Mouse (Mus musculus): Measurements from ENCODE around the gene Rnf141.

The Rnf141 gene

DNA sequence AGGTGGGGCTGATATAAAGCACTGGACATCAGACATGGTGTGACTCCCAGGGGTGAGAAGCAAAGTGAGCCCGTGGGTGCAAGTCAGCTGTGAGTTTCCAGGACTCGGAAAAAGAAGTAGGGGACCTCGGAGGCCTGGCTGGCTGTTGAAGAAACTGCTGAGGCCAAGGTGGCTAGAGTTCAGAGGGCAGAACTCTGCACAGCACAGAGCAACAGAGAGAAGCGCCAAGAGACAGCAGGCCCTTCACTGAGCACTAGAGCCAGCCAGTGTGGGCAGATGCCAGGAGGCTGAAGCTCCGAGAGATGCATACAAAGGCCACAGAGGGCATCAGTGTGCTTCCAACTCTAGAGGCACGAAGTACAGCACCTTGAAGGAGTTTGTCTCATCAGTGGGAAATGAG is 26.1 kb downstream of the Rnf141 start:
- H3K36me3 ChIP-seq (ENCODE audit: control insufficient read depth, insufficient read depth, low read length, poor library complexity, severe bottlenecking) = peaks cover 8% of the 10 kb centered on the region
- no peaks in the 10 kb centered on the region for H3K27me3 ChIP-seq (ENCODE audit: control insufficient read depth, insufficient read depth, low read length, poor library complexity, severe bottlenecking)
- DNase-seq (ENCODE audit: low read depth, low spot score) = no peak

DNA sequence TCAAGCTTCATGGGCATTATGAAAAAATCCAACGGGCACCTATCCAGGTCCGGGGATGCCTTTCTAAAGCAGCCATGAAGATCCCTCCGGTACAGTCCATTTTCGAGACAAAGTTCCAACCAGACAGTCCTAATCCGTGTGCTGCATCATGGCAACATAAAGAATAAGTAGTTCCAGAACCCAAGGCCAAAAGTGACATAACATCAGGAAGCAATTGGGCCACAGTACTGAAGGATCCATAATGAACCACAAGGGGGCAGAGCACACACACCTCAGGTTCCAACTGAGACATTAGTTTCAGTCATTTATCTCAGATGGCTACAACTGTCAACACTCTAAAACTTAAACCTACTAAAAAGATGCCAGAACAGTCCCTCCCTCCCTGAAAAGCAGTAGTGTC is 28.2 kb downstream of the Rnf141 start:
- DNase-seq (ENCODE audit: low read depth, low spot score) = peak; percentile 86
- Histone ChIP-seq H3K36me3 (ENCODE audit: control insufficient read depth, insufficient read depth, low read length, poor library complexity, severe bottlenecking) (peaks cover 7% of the 10 kb centered on the region), H3K27me3 (ENCODE audit: control insufficient read depth, insufficient read depth, low read length, poor library complexity, severe bottlenecking) (no peaks in the 10 kb centered on the region)

DNA sequence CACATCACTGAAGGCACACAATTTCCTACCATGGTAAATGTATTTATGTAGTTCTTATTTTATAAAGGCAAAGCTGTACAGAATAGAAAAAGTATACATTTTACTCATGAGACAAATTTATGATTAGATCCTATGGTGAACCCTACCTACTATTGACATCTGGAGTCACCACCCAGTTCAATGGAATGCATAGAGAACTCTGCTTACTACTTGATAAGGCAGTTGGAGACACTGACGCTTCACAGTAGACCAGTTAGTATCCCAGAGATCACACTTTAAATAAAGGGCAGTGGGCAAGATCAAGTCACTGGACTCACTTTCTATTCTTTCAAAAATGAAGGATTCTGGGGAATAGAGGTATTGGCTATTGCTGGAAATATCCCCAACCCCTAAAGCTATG is 30.3 kb downstream of the Rnf141 start:
- DNase-seq (ENCODE audit: low read depth, low spot score) = no peak
- no peaks in the 10 kb centered on the region for H3K27me3 ChIP-seq (ENCODE audit: control insufficient read depth, insufficient read depth, low read length, poor library complexity, severe bottlenecking)

DNA sequence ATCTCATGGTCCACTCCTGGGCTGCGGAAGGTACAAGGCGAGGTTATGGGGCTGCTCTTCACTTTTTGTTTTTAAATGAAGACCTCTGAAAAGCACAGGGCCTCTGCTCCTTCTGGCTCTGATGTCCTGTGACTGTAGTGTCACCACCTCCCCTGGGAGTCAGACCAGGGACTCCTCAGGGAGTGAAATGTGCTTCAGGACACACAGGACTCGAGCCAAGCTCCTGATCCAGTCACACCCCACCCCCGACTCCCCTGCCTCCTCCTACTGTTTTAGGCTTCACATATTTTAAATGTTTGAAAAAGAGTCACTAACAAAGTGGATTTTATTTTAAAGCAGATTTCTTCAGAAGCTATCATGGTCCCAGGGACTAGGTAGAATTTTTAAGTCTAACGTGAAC is 32.7 kb downstream of the Rnf141 start:
- no peaks in the 10 kb centered on the region for H3K27me3 ChIP-seq (ENCODE audit: control insufficient read depth, insufficient read depth, low read length, poor library complexity, severe bottlenecking)
- DNase-seq (ENCODE audit: low read depth, low spot score) = no peak
- peaks cover 3% of the 10 kb centered on the region for H3K36me3 ChIP-seq (ENCODE audit: control insufficient read depth, insufficient read depth, low read length, poor library complexity, severe bottlenecking)

More for the DNA sequence above, 30.3 kb downstream of the Rnf141 start:
- H3K36me3 ChIP-seq (ENCODE audit: control insufficient read depth, insufficient read depth, low read length, poor library complexity, severe bottlenecking) = peaks cover 3% of the 10 kb centered on the region

DNA sequence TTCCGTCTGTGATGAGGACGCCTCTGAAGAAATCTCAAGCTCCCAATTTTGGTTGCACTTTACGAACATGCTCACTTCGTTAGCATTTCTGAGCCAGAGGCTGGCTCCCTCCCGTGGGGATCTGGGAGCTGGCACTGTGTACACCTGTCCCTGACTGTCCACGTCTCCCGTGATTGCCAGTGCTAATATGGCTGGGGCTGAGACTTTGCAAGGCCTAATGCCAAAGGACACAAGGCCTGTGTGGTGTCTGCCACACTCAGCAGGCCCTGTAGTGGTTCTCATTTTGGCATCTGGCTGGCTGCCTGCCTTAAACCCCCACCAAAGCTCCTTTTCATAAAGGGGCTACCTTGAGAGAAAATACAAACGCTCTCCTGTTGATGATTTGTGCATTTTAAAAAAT is 33.3 kb downstream of the Rnf141 start:
- DNase-seq (ENCODE audit: low read depth, low spot score) = no peak
- Histone ChIP-seq H3K36me3 (ENCODE audit: control insufficient read depth, insufficient read depth, low read length, poor library complexity, severe bottlenecking) (peaks cover 3% of the 10 kb centered on the region), H3K27me3 (ENCODE audit: control insufficient read depth, insufficient read depth, low read length, poor library complexity, severe bottlenecking) (no peaks in the 10 kb centered on the region)

DNA sequence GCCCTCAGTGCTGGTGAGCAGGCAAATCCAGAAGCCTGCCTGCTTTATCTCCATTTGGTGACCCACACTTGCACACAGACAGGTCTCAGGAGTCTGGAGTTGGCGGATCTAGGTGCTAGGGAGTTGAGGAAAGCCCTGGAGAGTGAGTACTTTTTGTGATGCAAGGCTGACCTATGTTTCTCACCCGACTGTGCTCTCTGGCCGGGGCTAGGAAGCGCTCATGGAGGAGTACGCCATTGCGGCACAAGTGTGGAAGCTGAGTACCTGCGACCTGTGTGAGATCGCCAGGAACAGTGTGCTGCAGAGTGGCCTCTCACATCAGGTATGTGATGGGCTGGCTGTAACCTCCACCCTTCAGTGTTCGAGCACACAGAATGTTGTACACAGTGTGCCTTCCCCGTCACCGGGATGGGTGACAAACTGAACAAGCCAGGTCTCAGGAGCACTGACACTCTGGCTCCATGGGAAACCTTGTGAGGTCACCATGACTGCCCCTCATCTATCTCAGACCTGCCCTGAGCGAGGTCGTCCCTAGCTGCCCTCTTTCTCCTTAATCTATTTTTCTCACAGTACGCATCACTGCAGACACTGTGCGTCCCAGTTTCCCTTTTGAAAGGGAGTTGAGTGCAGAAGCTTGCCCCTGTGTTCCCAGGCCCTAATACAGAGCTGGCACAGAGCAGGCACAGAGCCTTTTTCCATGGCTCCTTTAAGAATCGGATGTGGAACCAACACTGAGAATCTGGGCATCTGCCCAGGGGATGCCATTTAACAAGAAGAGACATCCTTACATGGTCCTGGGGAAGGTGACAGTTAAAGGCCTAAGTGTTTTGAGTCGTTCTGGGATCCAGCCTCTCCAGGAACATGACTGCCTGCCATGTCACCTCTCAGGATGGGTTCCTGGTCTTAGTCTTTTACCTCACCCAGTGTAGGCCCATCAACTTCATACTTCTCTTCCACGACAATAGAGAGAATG is 34.4 kb downstream of the Rnf141 start:
- Histone ChIP-seq H3K27me3 (ENCODE audit: control insufficient read depth, insufficient read depth, low read length, poor library complexity, severe bottlenecking) (no peaks in the 10 kb centered on the region), H3K36me3 (ENCODE audit: control insufficient read depth, insufficient read depth, low read length, poor library complexity, severe bottlenecking) (peaks cover 5% of the 10 kb centered on the region)
- DNase-seq (ENCODE audit: low read depth, low spot score) = no peak

DNA sequence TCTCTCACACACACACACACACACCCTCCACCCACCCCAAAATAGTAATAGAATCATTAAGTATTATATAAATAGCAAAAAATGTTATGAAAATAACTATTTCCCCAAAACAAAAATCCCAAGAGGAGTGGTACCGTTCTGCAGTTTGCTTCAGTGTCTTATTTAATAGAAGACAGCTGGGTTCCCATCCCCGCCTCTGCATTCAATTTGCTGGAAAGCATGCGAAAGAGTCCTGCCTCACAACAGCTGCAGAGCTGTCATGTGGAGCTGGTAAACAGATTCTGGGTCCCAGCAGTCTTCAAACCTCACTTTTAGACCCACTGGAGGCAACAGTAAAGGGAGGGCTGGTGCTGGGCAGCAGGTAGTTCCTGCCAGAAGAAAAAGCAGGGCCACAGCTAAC is 35.3 kb downstream of the Rnf141 start:
- no peaks in the 10 kb centered on the region for H3K27me3 ChIP-seq (ENCODE audit: control insufficient read depth, insufficient read depth, low read length, poor library complexity, severe bottlenecking)
- DNase-seq (ENCODE audit: low read depth, low spot score) = no peak
- H3K36me3 ChIP-seq (ENCODE audit: control insufficient read depth, insufficient read depth, low read length, poor library complexity, severe bottlenecking) = peaks cover 2% of the 10 kb centered on the region; the same call in 1 of the 2 replicates

DNA sequence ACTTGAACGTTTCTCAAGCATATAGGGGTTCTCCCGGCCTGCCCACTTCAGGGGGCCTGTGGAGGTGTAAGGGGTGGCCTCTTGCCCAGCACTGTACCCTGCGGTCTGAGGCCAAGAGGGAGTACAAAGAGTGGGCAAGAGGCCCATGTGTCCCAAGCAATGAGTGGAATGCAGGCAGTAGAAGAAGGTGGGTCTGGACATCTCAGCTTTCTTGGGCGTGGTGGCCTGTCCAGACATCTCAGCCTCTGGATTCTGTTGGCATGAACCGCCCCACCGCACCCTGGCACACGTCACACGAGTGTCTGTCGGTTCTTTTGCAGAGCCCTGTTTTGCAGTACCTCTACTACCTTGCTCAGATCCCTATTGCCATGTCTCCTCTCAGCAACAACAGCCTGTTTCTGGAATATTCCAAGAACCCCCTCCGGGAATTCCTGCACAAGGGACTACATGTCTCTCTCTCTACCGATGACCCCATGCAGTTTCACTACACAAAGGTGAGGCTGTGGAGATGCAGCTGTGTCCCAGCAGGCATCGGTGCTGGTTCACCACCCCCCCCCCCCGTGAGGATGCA is 36.7 kb downstream of the Rnf141 start:
- no peaks in the 10 kb centered on the region for H3K27me3 ChIP-seq (ENCODE audit: control insufficient read depth, insufficient read depth, low read length, poor library complexity, severe bottlenecking)
- peaks cover 2% of the 10 kb centered on the region; the same call in 1 of the 2 replicates for H3K36me3 ChIP-seq (ENCODE audit: control insufficient read depth, insufficient read depth, low read length, poor library complexity, severe bottlenecking)
- no peak for DNase-seq (ENCODE audit: low read depth, low spot score)

DNA sequence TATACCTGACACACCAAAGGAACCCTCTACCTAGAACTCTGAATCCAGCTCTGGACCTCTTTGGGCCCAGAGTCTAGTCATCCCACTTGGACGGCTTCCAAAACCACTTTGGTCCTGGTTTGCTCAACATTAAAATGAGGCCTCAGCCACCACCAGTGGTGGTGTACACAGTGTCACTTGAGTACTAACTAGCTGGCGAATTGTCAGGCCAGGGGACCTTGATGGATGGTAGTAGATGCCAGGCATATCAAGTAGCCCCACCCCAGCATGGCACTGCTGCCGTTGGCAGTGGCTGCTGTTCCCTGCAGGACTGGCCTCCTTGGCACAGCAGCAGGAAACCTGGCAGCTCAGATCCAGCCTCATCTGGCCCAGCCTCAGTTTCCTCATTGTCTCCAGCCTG is 40.0 kb downstream of the Rnf141 start:
- 0 out of 2 replicates have a peak, but pooled peaks cover 4% of the 10 kb centered on the region for H3K36me3 ChIP-seq (ENCODE audit: control insufficient read depth, insufficient read depth, low read length, poor library complexity, severe bottlenecking)
- no peaks in the 10 kb centered on the region for H3K27me3 ChIP-seq (ENCODE audit: control insufficient read depth, insufficient read depth, low read length, poor library complexity, severe bottlenecking)
- DNase-seq (ENCODE audit: low read depth, low spot score) = no peak

DNA sequence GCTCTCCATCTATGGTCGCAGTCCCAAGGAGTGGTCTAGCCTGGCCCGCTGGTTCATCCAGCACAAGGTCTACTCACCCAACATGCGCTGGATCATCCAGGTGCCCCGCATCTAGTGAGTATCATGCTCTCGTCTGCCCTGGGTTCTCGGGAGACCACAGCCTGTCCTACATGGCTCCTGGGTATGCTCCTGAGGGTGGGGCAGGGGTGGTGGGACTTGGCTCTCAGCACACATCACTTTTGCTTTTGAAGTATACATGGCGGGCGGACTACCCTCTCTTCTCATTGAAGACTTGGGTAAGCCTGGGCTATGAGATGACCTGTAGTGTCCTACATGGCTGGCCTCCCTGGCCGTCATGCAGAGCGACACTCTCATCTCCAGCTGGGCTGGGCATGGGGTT is 41.1 kb downstream of the Rnf141 start:
- no peak for DNase-seq (ENCODE audit: low read depth, low spot score)
- Histone ChIP-seq H3K27me3 (ENCODE audit: control insufficient read depth, insufficient read depth, low read length, poor library complexity, severe bottlenecking) (no peaks in the 10 kb centered on the region), H3K36me3 (ENCODE audit: control insufficient read depth, insufficient read depth, low read length, poor library complexity, severe bottlenecking) (peaks cover 4% of the 10 kb centered on the region; the same call in 1 of the 2 replicates)

DNA sequence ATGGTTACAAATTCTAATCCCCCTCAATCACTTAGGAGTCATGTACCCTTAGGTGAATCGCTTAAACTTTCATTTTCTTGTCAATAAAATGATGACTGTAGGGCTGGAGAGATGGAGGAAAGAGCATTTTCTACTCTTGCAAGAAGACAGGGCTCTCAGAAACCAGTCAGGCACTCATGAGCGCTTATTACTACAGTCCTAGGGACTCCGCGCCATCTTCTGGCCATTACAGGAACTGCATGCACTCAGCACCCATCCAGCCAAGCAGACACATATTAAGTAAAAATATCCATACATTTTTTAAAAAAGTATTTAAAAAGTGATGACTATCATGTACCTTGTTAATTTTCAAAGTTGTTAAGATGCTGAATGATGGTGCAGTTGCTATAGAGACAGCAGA is 43.2 kb downstream of the Rnf141 start:
- Histone ChIP-seq H3K27me3 (ENCODE audit: control insufficient read depth, insufficient read depth, low read length, poor library complexity, severe bottlenecking) (no peaks in the 10 kb centered on the region), H3K36me3 (ENCODE audit: control insufficient read depth, insufficient read depth, low read length, poor library complexity, severe bottlenecking) (peaks cover 4% of the 10 kb centered on the region; the same call in 1 of the 2 replicates)
- DNase-seq (ENCODE audit: low read depth, low spot score) = peak; percentile 91

DNA sequence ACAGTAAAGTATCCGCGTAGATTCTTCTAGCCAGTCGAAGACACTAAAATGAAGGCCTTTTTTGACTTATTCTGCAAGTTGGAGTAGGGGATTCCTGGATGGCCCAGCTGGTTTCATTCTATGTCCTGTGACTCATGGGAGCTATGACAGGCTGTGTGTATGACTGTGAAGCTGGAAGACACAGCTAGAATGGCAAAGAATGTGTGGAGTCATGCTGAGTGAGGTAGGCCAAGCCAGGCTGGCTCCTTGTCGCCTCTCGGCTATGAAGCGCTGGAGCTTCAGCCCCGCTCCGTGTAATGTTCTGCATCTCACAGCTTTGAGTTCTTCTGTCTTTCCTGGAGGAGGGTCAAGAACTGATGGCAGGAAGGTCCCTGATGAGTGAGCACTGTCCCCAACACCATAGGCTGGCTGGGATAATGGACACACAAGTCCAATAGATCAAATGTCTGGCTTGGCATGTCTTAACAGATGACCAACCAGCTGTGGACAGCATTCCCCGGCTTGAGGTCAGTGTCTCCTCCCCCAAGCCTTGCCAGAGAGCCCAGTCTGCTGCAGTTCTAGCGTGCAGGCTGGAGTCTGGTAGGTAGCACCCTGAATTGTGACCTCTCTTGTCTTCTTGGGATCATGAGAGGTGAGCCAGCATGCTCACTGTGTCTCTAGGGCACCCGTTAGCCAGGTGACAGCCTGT is 46.4 kb downstream of the Rnf141 start:
- DNase-seq (ENCODE audit: low read depth, low spot score) = no peak
- Histone ChIP-seq H3K36me3 (ENCODE audit: control insufficient read depth, insufficient read depth, low read length, poor library complexity, severe bottlenecking) (peaks cover 3% of the 10 kb centered on the region), H3K27me3 (ENCODE audit: control insufficient read depth, insufficient read depth, low read length, poor library complexity, severe bottlenecking) (no peaks in the 10 kb centered on the region)

DNA sequence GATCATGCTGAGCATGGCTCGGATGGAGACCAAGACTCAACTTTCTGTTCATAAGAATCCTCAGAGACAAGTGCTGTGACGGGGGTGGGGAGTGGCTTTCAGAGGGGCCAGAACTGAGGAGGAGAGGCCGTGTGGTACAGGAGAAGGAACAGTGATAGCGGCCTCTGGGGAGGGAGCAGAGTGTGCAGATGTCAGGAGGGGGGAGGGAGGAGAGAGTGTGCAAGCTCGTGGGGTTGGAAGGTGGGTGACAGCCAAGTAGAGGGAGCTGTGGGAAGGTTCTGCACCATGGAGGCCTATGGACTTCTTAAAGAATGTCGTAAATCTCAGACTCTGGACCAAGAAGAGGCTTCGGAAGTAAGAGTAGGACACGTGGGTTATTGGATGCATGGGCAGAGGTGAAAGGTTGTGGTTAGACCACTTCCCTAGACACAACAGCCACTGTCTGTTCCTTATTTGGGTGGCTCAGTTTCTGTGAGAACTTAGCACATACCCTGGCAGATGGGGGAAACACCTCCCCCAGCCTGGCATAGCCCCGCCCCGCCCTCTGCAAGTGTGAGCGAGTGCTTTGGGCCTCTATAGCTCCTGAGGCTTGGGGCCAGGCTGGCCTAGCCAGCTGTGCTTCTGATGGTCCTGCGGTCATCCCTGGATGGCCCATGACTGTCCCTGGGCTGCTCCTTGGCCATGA is 47.7 kb downstream of the Rnf141 start:
- Histone ChIP-seq H3K27me3 (ENCODE audit: control insufficient read depth, insufficient read depth, low read length, poor library complexity, severe bottlenecking) (no peaks in the 10 kb centered on the region), H3K36me3 (ENCODE audit: control insufficient read depth, insufficient read depth, low read length, poor library complexity, severe bottlenecking) (no peaks in the 10 kb centered on the region; the same call in none of the 2 replicates)
- peak; percentile 92 for DNase-seq (ENCODE audit: low read depth, low spot score)

DNA sequence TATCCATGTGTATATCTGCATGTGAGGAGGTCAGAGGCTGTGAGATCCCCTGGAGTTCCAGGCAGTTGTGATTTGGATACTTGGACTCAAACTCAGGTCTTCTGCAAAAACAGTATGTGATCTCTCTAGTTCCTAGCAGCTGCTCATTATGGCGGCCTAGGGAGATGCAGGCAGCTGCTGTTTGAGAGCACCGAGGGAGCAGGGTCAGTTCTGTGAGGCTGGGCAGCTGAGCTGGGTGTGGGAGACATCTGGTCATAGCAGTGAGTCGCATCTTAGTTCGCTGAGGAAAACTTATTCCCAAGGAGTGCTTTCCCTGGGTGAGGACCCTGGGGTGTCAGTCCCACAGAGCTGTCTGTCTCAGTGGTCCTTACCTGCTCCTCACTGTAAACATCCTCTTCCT is 49.5 kb downstream of the Rnf141 start:
- Histone ChIP-seq H3K27me3 (ENCODE audit: control insufficient read depth, insufficient read depth, low read length, poor library complexity, severe bottlenecking) (no peaks in the 10 kb centered on the region), H3K36me3 (ENCODE audit: control insufficient read depth, insufficient read depth, low read length, poor library complexity, severe bottlenecking) (no peaks in the 10 kb centered on the region; the same call in none of the 2 replicates)
- no peak for DNase-seq (ENCODE audit: low read depth, low spot score)

All from splenic B cell, adult 2 months (primary cell).